Mouse (Mus musculus) testis, adult 2 months (tissue): ENCODE results near the gene Gm42742. TPM values are rescaled to one million over a fixed set of nuclear protein-coding genes. Genes with fewer than 3 reads are reported as not detected.

ENCODE experiments used
- H3K27ac ChIP-seq: fragments of 200-500 bp; 2 replicates; pipeline ENCODE4 v1.5.1; 2012; ENCODE audit warnings: low read depth, low read length; ENCODE audit not compliant: control insufficient read depth, insufficient read depth
- H3K27me3 ChIP-seq: fragments of 200-500 bp; 2 replicates; pipeline ENCODE4 v1.6.1; 2012; ENCODE audit warnings: mild to moderate bottlenecking, low read length, moderate library complexity; ENCODE audit not compliant: control insufficient read depth, insufficient read depth
- H3K36me3 ChIP-seq: fragments of 200-500 bp; 2 replicates; pipeline ENCODE4 v1.6.1; 2012; ENCODE audit warnings: mild to moderate bottlenecking, low read length; ENCODE audit not compliant: control insufficient read depth, insufficient read depth
- H3K4me1 ChIP-seq: fragments of 200-500 bp; 2 replicates; pipeline ENCODE4 v1.6.1; 2012; ENCODE audit warnings: low read length; ENCODE audit not compliant: control insufficient read depth, insufficient read depth
- H3K4me3 ChIP-seq: fragments of 200-500 bp; 2 replicates; pipeline ENCODE4 v1.5.1; 2012; ENCODE audit warnings: low read depth, mild to moderate bottlenecking, low read length, moderate library complexity, mixed read lengths; ENCODE audit not compliant: control insufficient read depth
- CTCF ChIP-seq: fragments of 200-500 bp; IDR thresholded peaks from 2 replicates; pipeline ENCODE4 v1.5.1; 2012; ENCODE audit warnings: low read depth, mild to moderate bottlenecking, inconsistent platforms, low read length, moderate library complexity; ENCODE audit not compliant: control insufficient read depth, insufficient read depth, insufficient replicate concordance
- POLR2A ChIP-seq: fragments of 200-500 bp; IDR thresholded peaks from 2 replicates; pipeline ENCODE4 v1.6.1; 2012; ENCODE audit warnings: low read depth, mild to moderate bottlenecking, inconsistent platforms, low read length, moderate library complexity; ENCODE audit not compliant: control insufficient read depth
- polyA plus RNA-seq: library from polyadenylated mRNA; depleted of rRNA; stranded (reverse); fragments of >200 nt; gene quantifications from 2 replicates; pipeline ENCODE4 v1.2.3, GENCODE M21; 2012

Gm42742 gene
- polyA plus RNA-seq, 1 experiment = 13.5 TPM

GRCm38 (mm10) chr7:127019306-127019960 lies 1.5 kb downstream of the Gm42742 start:
- Histone ChIP-seq H3K4me3 (no peak overlapping the region), H3K36me3 (0 out of 2 replicates have a peak, but pooled peaks cover 1% of the 10 kb centered on the region), H3K27ac (no peak overlapping the region), H3K27me3 (no peaks in the 10 kb centered on the region), H3K4me1 (peaks cover 25% of the 10 kb centered on the region)
- TF ChIP-seq POLR2A (no peak), CTCF (no peak)

- peaks cover 25% of the 10 kb centered on the region for H3K4me1 ChIP-seq
- H3K36me3 ChIP-seq = 0 out of 2 replicates have a peak, but pooled peaks cover 1% of the 10 kb centered on the region
Observed at GRCm38 (mm10) chr7:127018416-127019305, 2.2 kb downstream of the Gm42742 start.

GRCm38 (mm10) chr7:127017950-127018345 lies 2.9 kb downstream of the Gm42742 start:
- no peak overlapping the region for H3K4me3 ChIP-seq
- peaks cover 25% of the 10 kb centered on the region for H3K4me1 ChIP-seq
- TF ChIP-seq POLR2A (no peak), CTCF (no peak)
- no peaks in the 10 kb centered on the region for H3K27me3 ChIP-seq
- 0 out of 2 replicates have a peak, but pooled peaks cover 1% of the 10 kb centered on the region for H3K36me3 ChIP-seq
- no peak overlapping the region for H3K27ac ChIP-seq

More at GRCm38 (mm10) chr7:127018416-127019305, 2.2 kb downstream of the Gm42742 start:
- H3K4me3 ChIP-seq = no peak overlapping the region
- no peaks in the 10 kb centered on the region for H3K27me3 ChIP-seq
- TF ChIP-seq POLR2A (no peak), CTCF (no peak)
- no peak overlapping the region for H3K27ac ChIP-seq

- TF ChIP-seq POLR2A (peak; percentile 83), CTCF (peak; percentile 68)
- peak within 1 kb of the TSS; percentile 87 for H3K4me3 ChIP-seq
- H3K27me3 ChIP-seq = no peaks in the 10 kb centered on the region
- H3K27ac ChIP-seq = peak within 1 kb of the TSS; percentile 83
- H3K36me3 ChIP-seq = 0 out of 2 replicates have a peak, but pooled peaks cover 1% of the 10 kb centered on the region
- H3K4me1 ChIP-seq = peaks cover 22% of the 10 kb centered on the region
Observed at GRCm38 (mm10) chr7:127016971-127017949, 3.6 kb downstream of the Gm42742 start, which contains the start of gene Pagr1a. Pagr1a (minus strand) TSS chr7:127017352.

GRCm38 (mm10) chr7:127016486-127016938 lies 4.4 kb downstream of the Gm42742 start:
- 0 out of 2 replicates have a peak, but pooled peaks cover 1% of the 10 kb centered on the region for H3K36me3 ChIP-seq
- no peaks in the 10 kb centered on the region for H3K27me3 ChIP-seq
- TF ChIP-seq CTCF (no peak), POLR2A (no peak)
- peak overlapping the region; percentile 87 for H3K4me3 ChIP-seq
- H3K27ac ChIP-seq = peak overlapping the region; percentile 83
- H3K4me1 ChIP-seq = peaks cover 21% of the 10 kb centered on the region

GRCm38 (mm10) chr7:127016481-127016485 lies 4.6 kb downstream of the Gm42742 start, which contains the start of gene Pagr1b:
Pagr1b (minus strand) TSS chr7:127016484.
- TF ChIP-seq CTCF = no peak
- no peak for TF ChIP-seq POLR2A
- peak within 1 kb of the TSS; percentile 83 for H3K27ac ChIP-seq
- H3K36me3 ChIP-seq = 0 out of 2 replicates have a peak, but pooled peaks cover 1% of the 10 kb centered on the region
- peaks cover 20% of the 10 kb centered on the region for H3K4me1 ChIP-seq
- no peaks in the 10 kb centered on the region for H3K27me3 ChIP-seq
- peak within 1 kb of the TSS; percentile 87 for H3K4me3 ChIP-seq
